Mouse (Mus musculus): ENCODE measurements around the gene Gpr34.

Gpr34 gene

DNA sequence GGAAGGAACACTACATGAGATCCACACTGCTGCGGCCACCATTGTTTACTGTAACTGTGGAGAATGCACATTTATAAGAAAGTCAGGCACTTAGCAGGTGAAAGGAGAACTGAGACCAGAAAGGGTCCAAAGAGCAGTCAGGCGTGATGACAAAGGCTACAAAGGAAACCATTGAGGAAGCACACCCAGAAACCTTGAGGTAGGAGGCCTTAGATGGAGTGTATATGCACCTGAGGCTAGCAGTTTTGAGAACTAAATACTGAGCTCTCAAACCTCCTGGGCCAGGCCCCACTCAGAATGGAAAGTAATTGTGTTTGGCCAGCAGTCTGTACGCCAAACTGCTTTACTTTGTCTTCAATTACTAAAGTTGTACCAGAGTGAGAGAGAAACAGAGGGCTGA is 38.5 kb downstream of the Gpr34 start:
- no peak for DNase-seq (ENCODE audit: low read depth in 2 of 2, low spot score in 2 of 2)

DNA sequence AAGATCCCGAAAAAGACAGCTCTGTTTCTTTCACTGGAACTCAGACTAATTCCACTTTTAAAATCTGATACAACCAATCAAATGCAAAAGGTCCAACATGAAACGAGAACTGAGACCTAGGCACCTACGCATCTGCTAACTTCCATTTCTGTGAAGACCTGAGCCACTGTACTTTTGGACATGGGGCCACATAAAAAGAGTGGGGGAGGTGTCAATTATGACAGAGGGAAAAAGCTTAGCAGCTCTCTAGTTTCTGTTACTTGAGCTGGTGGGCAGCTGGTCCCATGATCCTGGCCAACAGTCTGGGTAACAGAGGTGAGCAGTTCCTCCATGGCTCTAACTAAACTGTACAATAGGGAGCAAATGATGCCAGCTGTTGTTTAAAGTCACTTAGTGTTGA is 41.1 kb downstream of the Gpr34 start:
- DNase-seq (ENCODE audit: low read depth in 2 of 2, low spot score in 2 of 2) = no peak

DNA sequence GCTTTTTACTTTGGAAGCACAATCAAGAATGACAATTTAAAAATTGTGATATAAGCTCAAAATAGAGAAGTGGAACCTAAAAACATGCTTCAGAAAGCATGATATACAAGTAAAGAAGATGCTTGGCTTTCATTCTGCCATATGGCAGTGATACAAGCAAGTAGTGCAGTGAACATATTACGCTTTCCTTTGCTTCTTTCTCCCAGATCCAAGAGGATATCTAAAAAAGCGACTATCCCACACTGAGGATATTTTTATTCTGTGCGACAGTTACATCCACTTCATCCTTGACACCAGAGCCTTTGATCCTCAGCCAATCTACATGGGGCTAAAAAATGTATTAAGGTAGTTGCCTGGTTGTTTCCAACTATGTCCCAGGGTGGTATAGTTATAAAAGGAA is 49.9 kb downstream of the Gpr34 start:
- DNase-seq (ENCODE audit: low read depth in 2 of 2, low spot score in 2 of 2) = no peak

DNA sequence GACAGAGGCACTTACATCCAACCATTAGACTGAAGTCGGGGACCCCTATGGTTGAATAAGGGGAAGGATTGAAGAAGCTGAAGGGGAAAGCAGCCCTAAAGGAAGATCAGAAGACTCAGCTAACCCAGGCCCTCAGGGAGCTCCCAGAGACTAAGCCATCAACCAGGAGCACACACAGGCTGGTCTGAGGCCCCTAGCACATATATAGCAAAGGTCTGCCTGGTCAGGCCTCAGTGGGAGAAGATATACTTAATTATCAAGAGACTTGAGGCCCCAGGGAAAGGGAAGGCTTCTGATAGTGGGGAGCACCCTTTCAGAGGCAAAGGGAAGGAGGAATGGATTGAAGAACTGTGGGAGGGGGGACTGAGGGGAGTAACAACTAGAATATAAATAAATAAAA is 54.7 kb downstream of the Gpr34 start:
- no peak for DNase-seq (ENCODE audit: low read depth in 2 of 2, low spot score in 2 of 2)

DNA sequence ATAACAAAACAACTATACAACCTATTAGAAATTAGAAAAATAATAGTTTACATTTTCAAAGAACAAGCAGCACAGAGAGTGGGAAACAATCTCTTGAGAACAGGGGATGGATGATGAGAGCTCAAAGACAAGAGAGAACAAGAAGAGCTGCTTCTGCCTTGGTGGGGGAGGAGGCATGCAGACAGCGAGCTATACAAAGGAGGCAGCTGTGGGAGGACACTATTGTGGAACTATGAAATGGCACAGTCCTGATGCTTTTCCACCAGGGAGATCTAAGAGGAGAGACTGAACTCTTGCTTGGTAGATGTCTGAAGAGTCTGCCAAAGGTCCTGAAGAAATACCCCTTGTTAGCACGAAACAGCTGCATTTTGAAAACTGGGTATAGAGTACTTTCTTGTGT is 56.5 kb downstream of the Gpr34 start:
- no peak for DNase-seq (ENCODE audit: low read depth in 2 of 2, low spot score in 2 of 2)

Measured in CD8-positive naive resting alpha-beta T cell, adult 2 months (primary cell).